In genomic region chr5:107722661-107723532, GRCm38 (mm10) we compare ENCODE assay signal across 9 mouse cellular contexts. TPM values are rescaled to one million over a fixed set of nuclear protein-coding genes. Genes with fewer than 3 reads are reported as not detected.
A peak's percentile ranks its signal among the peaks of the same experiment; 100 is the strongest.
DNase-seq lines count a peak whose midpoint lies in the region; ATAC-seq lines count a peak whose summit lies in the region.
"Had no signal": no experiment of that assay in that cellular context is flagged by ENCODE, and none has a peak within 500 bp of the region (broad histone marks: within the 10 kb centered on the region; RNA-seq: fewer than 3 reads in every experiment).

No protein-coding gene starts in this region.

- 0 out of 2 replicates have a peak overlapping the region, but pooled peaks have one; percentile 10 for H3K4me3 ChIP-seq in embryonic facial prominence, embryonic 11.5 days (ENCODE audit: low read depth, low read length)
- H3K4me3 ChIP-seq in limb, embryonic 13.5 days = peak overlapping the region; percentile 33
- no peak overlapping the region for H3K4me3 ChIP-seq in neural tube, embryonic 12.5 days

- H3K27me3 ChIP-seq in embryonic facial prominence, embryonic 11.5 days (ENCODE audit: control insufficient read depth, insufficient read depth, low read length) = peaks cover 78% of the 10 kb centered on the region
- peaks cover 97% of the 10 kb centered on the region for H3K27me3 ChIP-seq in limb, embryonic 13.5 days
- H3K27me3 ChIP-seq in neural tube, embryonic 12.5 days (replicated peaks) = peaks cover 97% of the 10 kb centered on the region

- H3K36me3 ChIP-seq in embryonic facial prominence, embryonic 11.5 days (replicated peaks; ENCODE audit: control insufficient read depth, insufficient read depth, low read depth, low read length) = no peaks in the 10 kb centered on the region
- H3K36me3 ChIP-seq in limb, embryonic 13.5 days = no peaks in the 10 kb centered on the region
- H3K36me3 ChIP-seq in neural tube, embryonic 12.5 days = no peaks in the 10 kb centered on the region

- H3K9me3 ChIP-seq in embryonic facial prominence, embryonic 11.5 days (replicated peaks; ENCODE audit: control insufficient read depth, low read length) = no peaks in the 10 kb centered on the region
- no peaks in the 10 kb centered on the region for H3K9me3 ChIP-seq in limb, embryonic 13.5 days
- H3K9me3 ChIP-seq in neural tube, embryonic 12.5 days = no peaks in the 10 kb centered on the region

- peaks cover 21% of the 10 kb centered on the region for H3K4me1 ChIP-seq in embryonic facial prominence, embryonic 11.5 days (ENCODE audit: control insufficient read depth, insufficient read depth, low read length)
- H3K4me1 ChIP-seq in limb, embryonic 13.5 days = peaks cover 51% of the 10 kb centered on the region
- H3K4me1 ChIP-seq in neural tube, embryonic 12.5 days = peaks cover 45% of the 10 kb centered on the region

- DNase-seq in ovary, postnatal 36 days (ENCODE audit: low spot score) = peak; percentile 35
- DNase-seq in ovary, adult 18-20 months (ENCODE audit: low spot score) = no peak
- DNase-seq in embryonic facial prominence, embryonic 11.5 days (ENCODE audit: low spot score) = peak; percentile 23
- peak; percentile 18 to 47 for DNase-seq in heart, postnatal 36 days
- no peak for DNase-seq in layer of hippocampus, postnatal 36 days
- DNase-seq in right cerebral cortex, postnatal 36 days (ENCODE audit: low spot score in 2 of 2) = no peak

- peak overlapping the region; percentile 31 for H3K4me2 ChIP-seq in embryonic facial prominence, embryonic 11.5 days (ENCODE audit: low read depth, low read length)
- peak overlapping the region; percentile 59 for H3K4me2 ChIP-seq in limb, embryonic 13.5 days (replicated peaks)
- peak overlapping the region; percentile 30 for H3K4me2 ChIP-seq in neural tube, embryonic 12.5 days (replicated peaks)

- no peak overlapping the region for H3K9ac ChIP-seq in embryonic facial prominence, embryonic 11.5 days (replicated peaks; ENCODE audit: low read length)
- H3K9ac ChIP-seq in limb, embryonic 13.5 days = peak overlapping the region; percentile 51; the same call in 1 of the 2 replicates
- no peak overlapping the region for H3K9ac ChIP-seq in neural tube, embryonic 12.5 days

- no peak overlapping the region for H3K27ac ChIP-seq in embryonic facial prominence, embryonic 11.5 days (replicated peaks; ENCODE audit: low read depth, low read length)
- H3K27ac ChIP-seq in limb, embryonic 13.5 days = no peak overlapping the region
- no peak overlapping the region for H3K27ac ChIP-seq in neural tube, embryonic 12.5 days

- no peak for ATAC-seq in embryonic facial prominence, embryonic 11.5 days (replicated peaks; ENCODE audit: insufficient number of reproducible peaks, low FRiP score, low TSS enrichment, low read depth)
- no peak for ATAC-seq in limb, embryonic 13.5 days (ENCODE audit: low FRiP score, low read depth)
- ATAC-seq in neural tube, embryonic 12.5 days (ENCODE audit: low FRiP score, low read depth) = no peak

- WGBS in embryonic facial prominence, embryonic 11.5 days = under 1% methylated on average over 34 of the region's 34 CpGs
- WGBS in limb, embryonic 13.5 days = 1% methylated on average over 34 of the region's 34 CpGs
- WGBS in neural tube, embryonic 12.5 days = 2% methylated on average over 34 of the region's 34 CpGs

- intact Hi-C loops in heart, postnatal 36 days (cut with DNase I) = no loop called here

RNA-seq across cellular contexts. Expression of gene Gfi1, which starts 2.9 kb away (rescaled TPM):
- 0.10 TPM in 1 of 2 replicates, not detected in the other for polyA plus RNA-seq in embryonic facial prominence, embryonic 11.5 days (2014; fragmentation: Nextera tagmentation; extraction: Ambion mirVana)
- total RNA-seq in heart, postnatal 36 days (2021) = not detected
- 0.08 and 0.09 TPM in 2 replicates for polyA plus RNA-seq in limb, embryonic 13.5 days (2015; fragmentation: Nextera tagmentation; extraction: Ambion mirVana)
- polyA plus RNA-seq in neural tube, embryonic 12.5 days (2016; fragmentation: Nextera tagmentation; extraction: Ambion mirVana) = not detected in 2 replicates
- not detected for total RNA-seq in layer of hippocampus, postnatal 36 days (2021)
- total RNA-seq: left cerebral cortex, adult 18-20 months had no signal

Comparison
In these comparisons a context has a peak if more than half of its experiments do, and no peak if none do; other contexts are left out.
1. DNase-seq: peak in ovary, postnatal 36 days (single experiment), embryonic facial prominence, embryonic 11.5 days (single experiment) and heart, postnatal 36 days (2 of 2); none in ovary, adult 18-20 months (single experiment), layer of hippocampus, postnatal 36 days (0 of 2) and right cerebral cortex, postnatal 36 days (0 of 2).
2. Peak in every context shown above with its lines, with median percentiles within 50 percentile points of each other: H3K4me2 ChIP-seq.